Mouse (Mus musculus) left cerebral cortex, postnatal 36 days (tissue): ENCODE results near the gene Ctcf. TPM values are rescaled to one million over a fixed set of nuclear protein-coding genes. Genes with fewer than 3 reads are reported as not detected.

ENCODE experiments used
- DNase-seq, 2 experiments: peaks; one replicate each; pipeline ENCODE4 v3.0.0; 2021 to 2022; ENCODE audit warnings: low spot score in 2 of 2, mixed read lengths in 1 of 2
- intact Hi-C: fragments of 180-260 bp; cut with DNase I; formaldehyde crosslinking; loops from one replicate; pipeline ENCODE4 v1.15.1; 2025
- total RNA-seq, 2 experiments: library from RNA; stranded (reverse); gene quantifications; 2 replicates each; pipeline ENCODE4 v1.2.3; 2021

The Ctcf gene
- total RNA-seq, 2 experiments from 2014 or later, result 61.2 to 77.2 TPM

DNA sequence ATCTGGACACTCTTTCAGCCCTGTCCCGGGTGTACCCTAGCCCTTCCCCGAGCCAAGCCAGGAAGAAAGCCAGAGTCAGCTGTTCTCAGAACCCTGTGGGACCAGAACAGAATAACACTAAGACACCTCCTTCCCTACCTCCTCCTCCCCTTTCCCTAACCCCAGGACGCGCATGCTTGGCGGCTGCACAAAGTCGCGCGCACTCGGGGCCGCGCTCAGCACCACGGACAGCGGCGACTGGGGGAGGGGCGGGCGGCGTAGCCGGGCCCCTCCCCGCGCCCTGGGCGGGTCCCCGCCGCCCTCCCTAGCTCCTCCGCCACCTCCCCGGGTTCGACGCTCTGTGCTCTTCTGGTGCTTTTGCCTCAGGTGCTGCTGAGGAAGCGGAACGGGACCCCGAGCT, 57.3 kb downstream of the Ctcf start:
- DNase-seq, result peak; percentile 81 to 87
- intact Hi-C loops, result loop anchor here (5.0 kb wide), 1 partner anchor 56 kb away; the partner anchor contains the start of genes Agrp and Ctcf

DNA sequence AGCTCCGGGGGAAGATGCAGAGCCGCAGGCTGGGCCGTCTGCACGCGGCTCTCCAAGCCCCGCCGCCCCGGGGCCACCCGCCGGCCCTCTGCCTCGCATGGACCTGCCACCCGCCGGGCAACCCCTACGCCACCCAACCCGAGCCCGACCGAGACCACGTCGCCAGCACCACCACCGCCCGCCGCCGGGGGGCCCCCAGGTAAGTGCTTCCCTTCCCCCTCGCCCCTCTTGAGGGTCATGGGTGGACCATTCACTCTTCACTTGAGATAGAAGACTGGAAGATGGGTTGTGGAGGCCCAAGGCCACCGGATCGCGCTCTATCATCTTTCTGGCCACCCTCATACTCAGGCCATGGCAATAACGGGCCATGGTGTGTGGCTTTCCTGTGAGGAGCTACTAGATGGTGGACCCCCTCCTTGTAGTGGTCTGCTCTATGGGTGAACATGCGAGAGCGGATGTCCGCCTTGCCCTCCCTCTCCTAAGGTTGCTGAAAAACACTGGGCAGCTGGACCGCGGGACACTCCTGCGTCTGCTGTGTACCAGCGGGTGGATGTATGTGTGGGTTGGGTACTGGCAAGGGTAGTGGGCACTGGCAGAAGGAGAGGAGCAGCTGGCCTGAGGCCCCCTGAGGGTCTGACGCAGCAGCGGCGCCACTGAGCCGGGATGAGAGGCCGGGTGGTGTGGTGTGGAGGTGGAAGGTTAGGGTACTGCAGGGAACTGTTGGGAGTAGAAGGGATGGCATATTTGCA, 57.9 kb downstream of the Ctcf start:
- peak; percentile 56 to 62 for DNase-seq
- intact Hi-C loops, result loop anchor here (5.0 kb wide), 1 partner anchor 57 kb away; the partner anchor contains the start of genes Agrp and Ctcf

DNA sequence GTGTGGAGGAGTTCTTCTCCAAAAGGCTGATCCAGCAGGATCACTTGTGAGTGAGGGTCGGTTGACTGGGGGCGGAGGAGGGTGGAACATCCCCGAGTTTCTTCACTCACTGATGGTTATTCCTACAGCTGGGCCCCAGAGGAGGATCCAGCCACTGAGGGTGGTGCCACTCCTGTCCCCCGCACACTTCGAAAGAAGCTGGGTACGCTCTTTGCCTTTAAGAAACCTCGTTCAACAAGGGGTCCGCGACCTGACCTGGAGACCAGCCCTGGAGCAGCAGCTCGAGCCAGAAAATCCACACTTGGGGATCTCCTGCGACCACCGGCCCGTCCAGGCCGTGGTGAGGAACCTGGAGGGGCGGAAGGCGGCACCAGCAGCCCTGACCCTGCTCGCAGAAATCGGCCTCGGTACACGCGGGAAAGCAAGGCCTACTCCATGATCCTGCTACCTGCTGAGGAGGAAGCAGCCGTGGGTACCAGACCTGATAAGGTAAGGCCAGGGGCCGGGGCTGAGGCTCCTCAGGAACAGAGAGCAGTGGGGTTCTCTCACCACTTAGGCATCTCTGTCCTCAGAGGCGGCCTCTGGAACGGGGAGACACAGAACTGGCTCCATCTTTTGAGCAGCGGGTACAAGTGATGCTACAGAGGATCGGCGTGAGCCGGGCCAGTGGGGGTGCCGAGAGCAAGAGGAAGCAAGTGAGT, 58.9 kb downstream of the Ctcf start:
- DNase-seq, result no peak
- intact Hi-C loops, result no loop called here

GRCm38 (mm10) chr8:105697196-105697780, 60.9 kb downstream of the Ctcf start:
- intact Hi-C loops, result no loop called here
- DNase-seq, result no peak

DNA sequence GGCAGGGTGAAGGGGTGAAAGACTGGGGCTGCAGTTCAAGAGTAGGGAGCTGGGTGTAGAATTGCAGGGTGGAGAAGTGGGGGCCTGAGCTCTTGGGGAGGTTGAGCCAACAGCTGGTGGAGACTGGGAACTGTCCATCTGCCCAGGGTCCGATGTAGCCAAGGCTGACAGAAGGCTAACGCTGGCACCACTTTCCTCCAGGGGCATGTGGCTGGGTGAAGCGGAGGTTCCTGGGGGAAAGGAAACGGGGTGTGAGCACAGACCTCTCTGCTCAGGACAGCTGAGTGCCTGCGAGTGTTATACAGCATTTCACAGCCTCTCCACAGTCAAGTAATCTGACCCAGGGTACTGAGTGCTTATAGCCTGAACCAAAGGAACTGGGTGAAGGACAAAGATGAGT, 62.4 kb downstream of the Ctcf start:
- DNase-seq, result no peak
- intact Hi-C loops, result no loop called here

GRCm38 (mm10) chr8:105699488-105700215, 63.3 kb downstream of the Ctcf start:
- DNase-seq, result no peak
- intact Hi-C loops, result loop anchor here (5.0 kb wide), 1 partner anchor 77 kb away; no protein-coding TSS in a partner anchor

- peak in 1 of 2 experiments; percentile 75 for DNase-seq
- intact Hi-C loops, result loop anchor here (5.0 kb wide), 1 partner anchor 78 kb away; no protein-coding TSS in a partner anchor
Measured at GRCm38 (mm10) chr8:105700566-105700965, 64.2 kb downstream of the Ctcf start.

DNA sequence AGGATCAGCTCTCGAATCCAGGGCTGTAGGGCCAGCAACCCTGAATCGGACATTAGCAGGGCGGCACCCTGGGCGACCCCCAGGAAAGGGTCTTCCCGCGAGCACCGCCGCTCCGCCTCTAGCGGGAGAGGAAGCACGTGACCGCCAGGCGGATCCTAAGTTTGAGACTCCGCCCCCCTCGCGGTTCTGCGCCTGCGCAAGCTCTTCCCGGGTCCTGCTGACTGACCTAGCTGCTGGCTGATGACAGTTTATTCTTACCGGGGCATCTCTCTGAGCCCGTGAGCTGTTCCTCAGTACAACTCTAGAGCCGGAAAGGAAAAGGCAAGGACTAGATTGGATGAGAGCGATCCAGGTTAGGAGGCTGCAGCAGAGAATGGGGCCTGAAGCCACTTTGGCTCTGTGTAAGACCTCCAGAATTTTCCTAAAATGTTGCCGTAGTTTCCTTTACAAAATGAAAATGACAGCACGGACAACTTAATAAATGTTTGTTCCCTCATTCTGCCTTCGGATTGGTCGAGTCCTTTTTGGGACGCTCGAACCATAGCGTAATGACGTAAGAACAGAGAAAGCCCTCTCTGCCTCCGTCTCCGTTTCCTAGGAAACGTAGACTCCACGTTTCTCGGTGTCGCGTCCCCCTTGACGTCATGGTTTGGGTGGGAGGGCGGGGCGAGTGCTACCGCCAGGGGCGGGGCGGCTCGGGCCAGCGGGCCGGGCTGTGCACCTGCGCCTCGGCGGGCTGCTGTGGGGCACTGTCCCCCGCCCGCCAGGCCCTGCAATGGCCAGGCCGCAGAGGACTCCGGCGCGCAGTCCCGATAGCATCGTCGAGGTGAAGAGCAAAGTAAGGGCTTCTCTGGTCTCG, 64.8 kb downstream of the Ctcf start, which contains the start of the genes Acd and Pard6a:
Gene Acd (minus strand): TSS at position 137 of the 859 bp plus-strand sequence.
Gene Pard6a (plus strand): TSS at position 183 of the 859 bp plus-strand sequence.
- peak; percentile 93 to 94 for DNase-seq
- intact Hi-C loops, result loop anchor here (5.0 kb wide), 1 partner anchor 79 kb away; no protein-coding TSS in a partner anchor

DNA sequence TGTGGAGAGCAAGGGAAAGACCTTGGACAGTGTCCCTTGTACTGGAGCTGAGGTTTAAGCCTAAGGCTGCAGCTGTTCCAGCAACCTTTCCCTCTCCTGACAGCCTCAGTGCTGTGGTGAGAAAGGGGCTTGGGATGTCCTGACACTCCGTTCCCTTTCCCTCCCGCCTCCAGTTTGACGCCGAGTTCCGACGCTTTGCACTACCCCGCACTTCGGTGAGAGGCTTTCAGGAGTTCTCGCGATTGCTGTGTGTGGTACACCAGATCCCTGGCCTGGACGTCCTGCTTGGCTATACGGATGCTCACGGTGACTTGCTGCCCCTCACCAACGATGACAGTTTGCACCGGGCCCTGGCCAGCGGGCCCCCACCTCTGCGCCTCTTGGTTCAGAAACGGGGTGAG, 65.6 kb downstream of the Ctcf start:
- intact Hi-C loops, result loop anchor here (5.0 kb wide), 1 partner anchor 80 kb away; no protein-coding TSS in a partner anchor
- DNase-seq, result peak in 1 of 2 experiments; percentile 40

- intact Hi-C loops, result loop anchor here (5.0 kb wide), 1 partner anchor 81 kb away; no protein-coding TSS in a partner anchor
- no peak for DNase-seq
Measured at GRCm38 (mm10) chr8:105702731-105703415, 66.5 kb downstream of the Ctcf start.

DNA sequence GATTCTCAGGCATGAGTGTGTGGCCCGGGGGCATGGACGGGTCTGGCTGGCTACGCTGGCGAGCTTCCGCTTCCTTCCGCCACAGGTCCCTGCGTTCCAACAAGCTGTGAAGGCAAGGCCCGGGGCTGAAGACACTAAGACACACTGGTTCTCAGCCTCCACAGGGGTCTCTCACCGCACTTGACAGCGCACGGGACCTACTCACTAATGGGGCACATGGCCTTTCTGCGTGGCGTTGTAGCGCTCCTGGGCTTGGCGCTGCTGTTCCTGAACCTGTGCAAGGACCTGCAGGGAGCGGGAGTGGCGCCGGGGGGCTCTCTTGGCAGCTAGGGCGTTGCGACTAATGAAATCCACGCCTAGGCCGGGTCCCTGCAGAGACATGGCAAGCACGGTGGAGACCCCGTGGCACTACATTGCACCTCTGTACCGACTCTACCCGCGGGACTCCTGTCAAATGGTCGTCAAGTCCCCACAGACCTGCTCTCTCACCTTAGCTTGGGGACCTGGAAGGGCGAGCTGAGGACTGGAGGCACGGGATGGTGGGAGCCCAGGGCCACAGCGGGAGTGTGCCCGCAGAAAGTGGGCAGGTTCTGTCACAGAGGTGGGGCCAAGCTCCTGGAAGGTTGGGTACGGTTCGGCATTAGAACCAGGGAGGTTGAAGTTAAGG, 67.9 kb downstream of the Ctcf start:
- intact Hi-C loops, result loop anchor here (5.0 kb wide), 1 partner anchor 82 kb away; no protein-coding TSS in a partner anchor
- no peak for DNase-seq

DNA sequence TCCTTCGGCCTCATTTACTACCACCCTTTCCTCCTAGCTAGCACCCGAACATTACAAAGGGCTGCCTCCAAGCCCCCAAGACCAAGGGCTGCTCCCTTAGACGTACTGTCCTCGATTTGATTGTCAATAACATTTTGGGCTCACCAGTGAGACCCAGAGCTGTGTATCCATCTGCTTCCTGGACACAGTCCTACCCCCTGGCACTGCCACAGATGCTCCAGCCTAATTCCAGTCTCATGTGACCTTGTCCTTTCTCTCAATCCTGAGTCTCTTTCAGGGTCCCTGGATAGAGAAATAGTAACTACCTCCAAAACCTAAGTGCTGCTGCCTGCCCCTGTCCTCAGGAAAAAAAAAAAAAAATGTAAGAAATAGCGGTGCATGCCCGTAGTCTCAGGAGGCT, 68.6 kb downstream of the Ctcf start:
- DNase-seq, result no peak
- intact Hi-C loops, result loop anchor here (5.0 kb wide), 1 partner anchor 83 kb away; no protein-coding TSS in a partner anchor

DNA sequence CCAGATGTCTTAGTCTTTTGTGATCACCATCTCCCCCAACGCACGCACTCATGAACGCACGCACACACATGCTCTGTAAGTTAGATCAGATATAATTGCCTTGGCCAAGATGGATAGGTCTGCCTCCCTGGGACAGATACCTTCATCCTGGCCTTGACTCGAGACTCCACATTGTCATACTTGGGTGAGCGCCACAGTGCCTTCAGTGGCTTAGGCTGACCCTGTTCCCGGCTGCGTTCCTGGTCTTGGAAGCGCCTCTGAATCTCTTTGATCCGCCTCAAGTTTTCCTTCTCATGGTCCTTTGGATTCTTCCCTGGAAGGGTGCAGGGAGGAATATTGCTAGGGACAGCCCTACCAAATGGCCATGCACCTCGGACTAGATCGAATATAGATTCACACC, 70.1 kb downstream of the Ctcf start:
- intact Hi-C loops, result no loop called here
- DNase-seq, result no peak

DNA sequence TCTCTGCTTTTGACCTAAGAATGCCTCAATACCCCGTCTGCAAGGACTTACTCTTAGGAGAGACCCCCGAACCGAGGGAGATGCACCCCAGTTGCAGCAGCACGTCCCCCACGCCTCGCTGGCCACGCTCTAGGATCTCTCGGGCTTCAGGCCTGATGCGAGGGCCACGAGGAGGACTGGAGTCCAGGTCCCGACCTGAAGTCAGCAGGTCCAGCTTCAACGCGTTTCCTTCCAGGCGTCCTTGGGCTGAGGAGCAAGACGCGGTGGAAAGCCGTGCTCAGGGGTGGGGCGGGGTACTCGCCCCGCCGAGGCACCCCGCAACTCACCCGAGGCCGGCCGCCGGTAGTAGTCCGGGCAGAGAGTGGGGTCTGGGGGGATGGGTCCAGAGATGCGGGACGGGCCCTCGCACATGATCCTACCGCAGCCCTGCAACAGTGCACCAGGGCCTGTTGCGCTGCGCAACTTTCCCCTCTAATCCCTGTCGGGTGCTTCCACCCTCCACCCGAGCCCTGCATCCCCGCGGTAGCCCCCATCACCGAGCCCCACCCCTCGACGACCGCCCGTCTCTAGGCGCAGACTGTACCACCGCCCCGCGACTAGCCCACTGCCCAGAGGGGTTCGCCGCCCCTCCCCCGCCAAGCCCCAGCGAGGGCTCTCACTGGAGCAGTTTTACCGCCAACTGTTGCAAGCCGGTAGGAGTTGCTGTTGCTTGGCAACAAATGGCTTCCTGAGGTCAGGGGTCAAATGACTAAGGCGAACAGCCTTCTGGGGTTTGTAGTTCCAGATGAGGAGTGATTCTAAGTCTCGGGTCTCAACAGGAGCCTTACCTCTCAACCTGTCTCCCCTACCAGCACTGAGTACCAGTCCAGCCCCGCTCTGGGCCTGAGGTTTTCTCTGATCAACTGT, 71.4 kb downstream of the Ctcf start, which contains the start of the genes 4933405L10Rik and Enkd1:
Gene 4933405L10Rik (plus strand): TSS at position 158 of the 906 bp plus-strand sequence.
Gene Enkd1 (minus strand): TSS at position 713 of the 906 bp plus-strand sequence.
- intact Hi-C loops, result no loop called here
- DNase-seq, result peak; percentile 73 to 83

- no peak for DNase-seq
- intact Hi-C loops, result no loop called here
Measured at GRCm38 (mm10) chr8:105708675-105709074, 72.3 kb downstream of the Ctcf start.

DNA sequence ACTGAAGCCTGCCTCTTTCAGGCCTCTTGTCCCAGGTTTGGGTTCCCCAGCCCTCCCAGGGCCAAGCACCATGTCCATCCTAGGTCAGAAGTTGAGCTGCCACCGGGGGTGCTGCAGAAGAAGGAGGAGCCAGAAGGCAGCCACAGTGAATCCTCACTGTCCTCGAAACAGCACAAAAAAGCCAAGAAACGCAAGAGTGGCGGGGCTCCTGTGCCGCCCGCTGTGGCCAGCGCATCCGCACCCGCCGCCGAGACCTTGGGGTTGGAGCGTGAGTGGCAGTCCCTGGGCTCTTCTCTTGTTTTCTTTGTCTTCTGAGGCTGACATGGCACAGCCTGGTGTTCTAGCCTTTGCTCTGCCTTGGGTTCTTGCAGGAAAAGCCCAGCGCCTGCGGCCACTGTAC, 72.9 kb downstream of the Ctcf start:
- no peak for DNase-seq
- intact Hi-C loops, result no loop called here
